Mouse (Mus musculus): ENCODE measurements at regions not wholly inside any gene's neighbourhood (a gene's known extent, or its start where the extent isn't known, plus 50 kb on each side); places are given as distances from the start of the nearest gene placed in this dataset.
"Not testable (repeated sequence)": the region's sequence is repeated elsewhere in the genome, so short reads cannot be mapped to it uniquely, and the experiment has no call there.

DNA sequence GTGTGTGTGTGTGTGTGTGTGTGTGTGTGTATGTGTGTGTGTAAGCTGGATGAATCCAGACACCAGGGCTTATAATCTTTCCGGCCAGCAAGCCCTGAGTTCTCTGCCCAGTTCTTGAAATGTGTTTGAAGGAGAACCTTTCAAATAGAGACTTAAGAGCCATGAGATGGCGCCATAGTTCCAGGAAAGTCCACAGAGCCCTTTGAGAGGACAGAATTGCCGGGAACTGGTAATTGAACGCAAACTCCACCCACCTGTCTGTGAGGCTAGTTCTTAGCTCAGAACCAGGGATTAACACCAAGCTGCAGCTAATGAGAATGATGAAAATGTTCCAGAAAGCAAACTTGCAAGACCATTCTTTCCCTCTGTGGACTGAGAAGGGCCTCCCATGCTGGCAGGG, 72.2 kb downstream of the Trim42 start:
- intact Hi-C loops (cut with DNase I; ENCODE audit: low total_unique reads), result no loop called here
- no peak for DNase-seq

DNA sequence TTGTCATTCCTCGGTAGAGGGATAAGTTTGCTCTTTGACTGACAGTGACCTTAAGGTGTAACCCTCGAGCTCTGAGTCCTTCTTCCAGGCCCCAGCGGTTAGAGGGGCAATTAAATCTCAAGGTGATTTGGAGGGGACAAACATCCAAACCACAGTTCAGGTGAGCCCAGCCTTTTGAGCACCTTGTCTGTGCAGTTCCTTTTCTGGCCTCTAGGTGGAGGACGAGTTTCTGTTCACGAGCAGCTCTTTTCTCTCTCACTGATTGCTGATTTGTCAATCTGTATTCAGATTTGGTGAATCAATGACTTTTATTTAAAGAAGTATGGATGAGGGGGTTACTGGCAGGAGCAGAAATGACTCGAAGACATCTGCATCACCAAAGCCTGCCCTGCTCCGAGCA, 74.0 kb downstream of the Trim42 start:
- intact Hi-C loops (cut with DNase I; ENCODE audit: low total_unique reads), result no loop called here
- no peak for DNase-seq

DNA sequence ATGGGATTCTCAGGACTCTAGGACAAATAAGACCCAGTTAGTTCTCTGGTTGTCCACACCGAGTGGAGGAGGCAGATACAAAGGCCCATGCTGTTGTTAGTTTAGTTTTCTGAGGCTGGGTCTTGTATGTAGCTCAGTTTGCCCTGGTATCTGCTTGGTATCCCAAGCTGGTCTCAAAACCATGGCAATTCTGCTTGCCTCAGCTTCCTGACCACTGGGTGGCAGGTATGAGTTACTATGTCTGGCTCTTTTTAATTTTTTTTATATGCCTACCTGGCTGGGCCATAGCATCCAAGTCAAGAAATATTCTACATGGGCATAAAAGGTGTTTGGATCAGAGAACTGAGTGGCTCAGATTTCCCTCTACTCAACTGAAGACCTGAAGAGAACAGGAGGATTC, 77.9 kb downstream of the Trim42 start:
- intact Hi-C loops (cut with DNase I; ENCODE audit: low total_unique reads), result no loop called here
- no peak for DNase-seq

DNA sequence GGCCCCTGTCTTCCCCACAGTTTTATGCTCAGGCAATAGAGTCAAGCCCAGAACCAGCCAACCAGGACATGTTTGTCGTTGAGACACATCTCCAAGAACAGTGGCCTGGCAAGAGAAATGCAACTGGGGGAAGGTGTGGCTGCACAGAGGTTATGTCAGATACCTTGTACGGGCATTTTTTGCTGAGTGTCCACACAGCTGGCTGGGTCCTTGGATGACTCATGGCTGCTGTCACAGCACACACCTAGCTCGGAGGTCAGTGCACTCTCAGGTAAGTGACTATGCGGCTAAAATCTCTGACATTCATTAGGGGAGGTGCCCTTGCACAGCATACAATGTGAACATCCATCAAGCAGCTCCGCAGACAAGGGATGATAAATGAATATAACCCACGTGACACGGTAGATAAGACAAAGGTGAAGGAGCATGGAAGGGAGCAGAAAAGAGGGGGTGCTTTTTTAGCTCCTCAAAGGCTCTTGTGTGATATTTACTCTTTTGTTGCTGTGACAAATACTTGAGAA, 85.4 kb downstream of the Trim42 start:
- intact Hi-C loops (cut with DNase I; ENCODE audit: low total_unique reads), result no loop called here

DNA sequence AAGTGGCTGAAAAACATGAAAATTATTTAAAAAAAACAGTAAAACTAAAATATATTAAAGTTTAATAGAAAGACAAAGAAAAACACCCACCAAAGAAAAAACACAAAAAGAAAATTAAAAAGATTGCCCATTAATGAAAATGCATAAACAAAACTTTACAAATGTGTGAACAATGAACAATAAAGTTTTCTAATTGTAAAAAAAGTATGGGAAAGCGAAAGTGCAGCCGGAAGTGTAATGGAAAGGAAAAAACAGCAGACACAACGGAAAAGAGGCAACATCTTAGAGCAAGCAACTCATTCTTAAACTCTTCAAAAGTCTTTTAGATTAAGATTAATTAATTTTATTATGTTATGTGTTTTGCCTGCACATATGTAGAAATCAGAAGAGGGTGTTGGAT, 87.7 kb downstream of the Trim42 start:
- intact Hi-C loops (cut with DNase I; ENCODE audit: low total_unique reads), result no loop called here
- no peak for DNase-seq

More for the DNA sequence above, 85.4 kb downstream of the Trim42 start:
- DNase-seq, result no peak

DNA sequence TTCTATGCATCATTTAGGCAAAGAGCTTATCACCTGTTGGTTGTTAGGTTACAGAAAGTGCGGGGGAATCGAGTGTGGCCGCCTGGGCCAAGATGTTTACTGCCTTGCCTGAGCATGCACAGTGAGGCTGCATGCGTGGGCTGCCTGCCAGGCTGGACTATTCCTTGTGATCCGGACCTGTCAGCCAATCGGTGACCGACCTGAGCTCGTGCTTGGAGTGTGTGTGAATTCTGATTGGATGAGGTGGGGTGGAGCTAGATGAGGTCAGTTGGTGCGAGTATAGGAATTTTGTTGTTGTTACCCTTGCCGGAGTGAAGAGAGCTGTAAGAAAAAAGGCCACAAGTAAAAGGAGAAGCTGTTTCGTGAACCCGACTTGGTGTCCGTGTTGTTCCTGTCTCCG, 94.3 kb downstream of the Trim42 start:
- DNase-seq, result peak; percentile 20
- intact Hi-C loops (cut with DNase I; ENCODE audit: low total_unique reads), result not testable (repeated sequence)

DNA sequence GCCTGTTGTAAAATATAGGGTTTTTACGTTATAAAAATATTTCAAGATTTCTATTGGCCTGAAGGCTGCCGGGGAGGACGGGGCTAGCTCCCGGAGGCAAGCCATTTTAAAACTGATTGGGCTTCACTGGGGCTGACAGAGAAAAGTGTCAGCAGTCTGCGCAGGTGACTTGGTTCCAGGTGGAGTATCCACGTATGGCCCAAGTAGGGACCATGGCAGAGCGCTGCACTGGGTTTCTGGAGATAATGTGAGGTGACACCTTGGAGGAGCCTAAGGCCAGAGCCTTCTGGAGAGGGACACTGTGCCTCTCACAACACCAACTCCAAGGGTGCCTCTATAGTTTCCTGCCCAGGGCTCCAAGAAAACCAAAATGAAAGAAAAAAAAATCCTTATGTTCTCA, 95.9 kb downstream of the Trim42 start:
- intact Hi-C loops (cut with DNase I; ENCODE audit: low total_unique reads), result no loop called here
- no peak for DNase-seq

DNA sequence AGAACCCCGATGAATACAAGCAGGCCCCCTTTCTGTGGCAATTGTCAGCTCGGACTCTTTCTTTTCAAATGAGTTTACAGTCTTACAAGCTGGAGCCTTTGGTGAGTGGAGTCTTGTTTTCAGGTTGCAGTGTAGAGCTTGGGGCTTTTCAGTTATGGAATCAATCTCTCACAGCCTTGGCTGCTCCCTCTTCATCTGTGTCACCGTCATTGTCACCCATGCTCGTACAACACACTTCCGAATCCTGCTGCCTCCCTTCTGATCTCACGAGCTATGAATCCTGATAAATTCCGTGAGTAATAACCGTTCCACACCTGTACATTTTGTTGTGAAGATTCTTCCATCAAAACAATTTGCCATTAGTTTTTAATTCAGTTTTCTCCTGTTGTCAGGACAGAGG, 97.7 kb downstream of the Trim42 start:
- DNase-seq, result no peak
- intact Hi-C loops (cut with DNase I; ENCODE audit: low total_unique reads), result no loop called here

DNA sequence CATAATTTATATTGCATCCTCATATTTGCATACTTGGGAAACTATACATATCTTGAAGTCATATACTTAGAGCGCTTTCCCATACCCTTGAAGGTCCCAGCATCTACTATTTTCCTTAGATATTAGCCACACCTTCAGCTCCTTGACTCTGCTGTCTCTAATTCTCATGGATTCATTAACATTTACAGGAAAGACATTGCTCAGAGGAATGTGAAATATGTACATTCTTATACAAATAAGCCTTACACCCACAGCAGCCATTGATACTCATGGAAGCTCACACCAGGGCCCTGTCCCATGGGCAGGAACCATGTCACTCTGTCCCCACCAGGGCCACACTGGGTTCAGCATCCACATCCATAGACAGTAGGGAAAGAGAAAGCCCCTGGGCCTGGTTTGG, 122.1 kb downstream of the Trim42 start:
- intact Hi-C loops (cut with DNase I; ENCODE audit: low total_unique reads), result no loop called here

DNA sequence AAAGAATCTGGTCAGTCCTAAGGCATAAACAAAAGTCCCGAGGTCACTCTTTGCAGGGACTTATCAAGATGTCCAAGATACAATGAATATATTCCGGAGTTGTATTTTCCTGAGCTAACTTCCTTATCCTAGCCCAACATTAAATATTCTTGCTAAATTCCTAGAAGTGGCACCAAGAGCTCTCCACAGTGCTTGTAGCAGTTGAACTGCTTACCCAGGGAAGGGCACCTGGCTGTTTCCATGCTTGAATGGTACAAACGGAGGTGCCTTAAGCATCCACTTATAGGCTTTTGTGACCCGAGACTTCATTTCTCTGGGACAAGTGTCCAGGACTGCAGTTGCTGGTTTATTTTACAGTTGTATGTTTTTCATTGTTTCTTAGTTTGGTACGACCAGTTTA, 115.1 kb upstream of the Slc25a36 start:
- no peak for DNase-seq
- intact Hi-C loops (cut with DNase I; ENCODE audit: low total_unique reads), result no loop called here

More for the DNA sequence above, 122.1 kb downstream of the Trim42 start:
- DNase-seq, result no peak

DNA sequence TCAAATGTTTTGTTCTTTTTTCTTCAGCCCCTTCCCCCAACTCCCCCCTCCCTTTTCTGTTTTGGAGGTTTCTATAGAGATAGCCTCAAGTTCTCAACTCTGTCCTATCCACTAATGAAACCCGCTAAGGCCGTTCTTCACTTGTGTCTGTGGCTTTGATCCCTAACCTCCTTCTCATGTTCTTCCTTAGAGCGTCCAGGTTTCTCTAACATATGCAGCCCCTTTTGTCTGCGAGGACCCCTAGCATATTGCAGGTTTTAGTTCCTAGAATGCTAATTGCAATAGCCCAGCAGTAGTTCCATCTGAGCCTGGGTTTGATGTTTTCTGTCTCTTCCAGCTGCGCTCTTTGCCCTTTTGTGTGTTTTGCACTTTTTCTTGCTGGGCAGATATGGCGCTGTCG, 113.6 kb upstream of the Slc25a36 start:
- DNase-seq, result no peak
- intact Hi-C loops (cut with DNase I; ENCODE audit: low total_unique reads), result no loop called here

DNA sequence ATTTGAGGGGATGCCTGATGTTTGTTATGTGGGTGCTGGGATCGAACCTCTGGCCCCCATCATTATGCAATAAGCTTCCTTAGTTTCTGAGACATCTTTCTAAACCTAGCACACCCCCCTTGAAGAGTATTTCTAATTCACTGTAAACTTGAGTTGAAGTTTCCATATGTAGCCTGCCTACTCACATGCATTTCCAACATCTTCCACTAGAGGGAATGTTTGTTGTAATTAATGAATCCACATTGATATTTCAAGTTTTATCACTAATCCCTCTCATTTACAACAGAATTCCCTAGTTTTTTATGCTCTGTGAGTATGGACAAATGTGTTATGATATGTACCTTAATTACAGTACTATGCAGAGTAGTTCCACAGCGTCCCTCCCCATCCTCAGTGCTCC, 103.8 kb upstream of the Slc25a36 start:
- no peak for DNase-seq
- intact Hi-C loops (cut with DNase I; ENCODE audit: low total_unique reads), result no loop called here

DNA sequence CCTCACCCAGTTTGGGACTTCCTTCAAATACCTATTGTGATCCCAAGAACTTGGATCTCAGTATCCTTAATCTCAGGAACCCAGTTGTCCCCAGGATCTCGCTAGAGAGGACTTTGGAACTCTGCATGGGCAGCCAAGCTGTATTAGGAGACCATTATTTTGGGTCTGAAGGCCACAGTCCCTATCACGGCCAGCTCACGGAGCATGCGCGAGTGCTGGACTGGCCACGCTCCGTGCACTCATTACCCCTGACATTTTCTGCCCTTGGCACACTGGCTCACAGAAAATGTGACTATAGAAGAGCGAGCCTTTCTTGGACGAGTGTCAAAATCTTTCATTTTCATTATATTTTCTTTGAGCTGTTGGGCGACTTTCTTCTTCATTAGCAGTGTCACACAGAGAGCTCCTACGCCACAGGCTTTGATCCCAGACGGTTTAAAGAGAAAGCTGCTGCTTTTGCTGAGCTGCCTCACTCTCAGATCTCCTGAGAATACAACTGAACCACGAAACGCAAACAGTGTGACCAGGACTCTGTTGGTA, 79.4 kb upstream of the Slc25a36 start:
- intact Hi-C loops (cut with DNase I; ENCODE audit: low total_unique reads), result no loop called here
- no peak for DNase-seq

DNA sequence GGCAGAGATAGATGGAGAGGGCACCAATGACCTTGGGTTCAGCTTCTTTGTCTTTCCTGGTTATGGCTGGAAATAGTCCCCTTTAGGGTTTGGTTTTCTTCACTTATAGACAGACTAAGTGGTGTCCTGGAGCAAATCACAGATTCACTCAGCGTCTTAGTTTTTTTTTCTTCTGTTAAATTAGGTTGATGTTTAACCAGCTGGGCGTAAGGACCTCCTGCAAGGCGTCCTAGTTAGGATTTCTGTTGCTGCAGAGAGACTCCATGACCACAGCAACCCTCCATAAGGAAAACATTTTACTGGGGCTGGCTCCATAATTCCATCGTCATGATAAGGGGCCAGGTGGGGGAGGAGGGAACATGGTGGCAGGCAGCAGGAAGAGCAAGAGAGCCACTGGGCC, 78.7 kb upstream of the Slc25a36 start:
- DNase-seq, result no peak
- intact Hi-C loops (cut with DNase I; ENCODE audit: low total_unique reads), result no loop called here

DNA sequence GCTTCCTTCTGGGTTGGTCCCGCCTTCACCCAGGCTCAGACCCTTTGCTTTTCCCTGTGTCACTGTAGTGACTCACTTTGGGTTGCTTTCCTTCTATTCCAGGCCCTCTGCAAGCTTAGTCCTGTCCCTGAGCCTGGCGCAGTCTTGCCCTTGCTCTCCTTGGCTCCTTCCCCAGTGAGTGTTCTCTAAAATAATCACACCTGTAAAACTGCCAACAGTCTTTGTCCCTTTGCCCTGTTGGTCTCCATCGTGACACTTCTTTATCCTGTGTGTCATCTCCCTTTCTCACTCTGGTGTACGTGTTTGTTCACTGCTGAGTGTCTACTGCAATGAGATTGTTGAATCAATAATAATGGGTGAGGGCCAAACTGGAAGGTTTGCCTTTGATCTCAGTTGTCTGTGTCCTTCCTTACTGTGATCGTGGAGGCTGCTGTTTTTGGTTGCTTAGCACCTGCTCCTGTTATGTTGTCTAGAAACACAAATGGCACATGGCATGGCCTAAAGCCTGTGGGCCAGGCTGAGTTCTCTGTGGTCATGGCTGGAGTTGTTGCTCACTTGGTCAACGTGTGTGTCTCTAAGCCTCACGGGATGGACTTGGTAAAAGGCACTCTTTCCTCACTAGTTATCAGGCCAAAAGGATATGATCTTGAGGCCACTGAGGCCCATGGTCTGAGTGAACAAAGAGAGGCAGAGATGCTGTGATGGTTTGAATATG, 77.8 kb upstream of the Slc25a36 start:
- intact Hi-C loops (cut with DNase I; ENCODE audit: low total_unique reads), result no loop called here
- DNase-seq, result no peak

DNA sequence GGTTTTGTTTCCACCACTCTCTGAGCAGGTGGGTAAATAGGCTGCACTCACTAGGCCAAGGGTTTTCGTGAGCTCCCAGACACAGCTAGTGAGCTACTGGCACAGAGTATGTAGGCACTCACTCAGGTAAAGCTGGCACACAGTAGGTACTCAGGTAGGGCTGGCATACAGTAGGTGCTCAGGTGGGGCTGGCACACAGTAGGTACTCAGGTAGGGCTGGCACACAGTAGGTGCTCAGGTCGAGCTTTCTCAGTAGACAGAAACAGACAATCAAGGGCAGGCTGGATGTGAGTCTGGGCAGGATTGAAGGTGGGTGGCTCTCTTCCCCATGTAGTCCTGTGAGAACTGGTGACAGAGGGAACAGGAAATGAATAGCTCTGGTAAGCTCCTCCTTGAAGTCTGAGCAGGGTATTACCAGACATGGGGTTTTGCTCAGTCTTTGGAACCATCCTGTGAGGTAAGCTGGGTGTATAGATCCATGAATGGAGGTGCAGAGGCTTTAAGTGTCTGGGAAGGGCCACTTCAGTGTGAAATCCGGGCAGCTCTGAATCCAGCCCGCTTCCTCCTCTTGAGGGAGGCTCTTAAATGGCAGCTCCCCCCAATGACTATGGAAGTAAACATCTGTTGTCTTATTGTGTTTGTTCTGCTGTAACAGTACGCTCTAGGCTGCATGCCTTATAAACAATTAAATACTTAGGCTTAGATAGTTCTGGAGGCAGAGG, 62.4 kb upstream of the Slc25a36 start:
- DNase-seq, result no peak
- intact Hi-C loops (cut with DNase I; ENCODE audit: low total_unique reads), result no loop called here

DNA sequence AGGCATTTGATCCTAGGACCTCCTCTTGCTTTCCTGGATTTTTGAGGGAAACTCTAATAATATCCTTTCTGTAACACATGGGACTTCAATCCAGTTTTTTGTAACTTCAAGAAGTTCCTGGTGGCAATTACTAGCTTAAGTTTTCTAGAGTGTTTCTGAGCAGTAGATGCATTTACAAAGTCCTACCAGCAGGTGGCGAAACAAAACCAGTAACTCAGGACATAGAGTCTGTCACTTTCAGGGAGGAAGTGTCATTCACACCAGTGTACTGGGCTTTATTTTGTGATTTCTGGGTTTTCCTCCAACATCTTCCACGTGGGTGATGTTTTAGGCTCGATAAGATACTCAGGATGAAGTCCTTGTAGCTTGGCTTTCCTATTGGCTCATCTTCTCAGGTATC, 61.1 kb upstream of the Slc25a36 start:
- intact Hi-C loops (cut with DNase I; ENCODE audit: low total_unique reads), result no loop called here
- DNase-seq, result no peak

DNA sequence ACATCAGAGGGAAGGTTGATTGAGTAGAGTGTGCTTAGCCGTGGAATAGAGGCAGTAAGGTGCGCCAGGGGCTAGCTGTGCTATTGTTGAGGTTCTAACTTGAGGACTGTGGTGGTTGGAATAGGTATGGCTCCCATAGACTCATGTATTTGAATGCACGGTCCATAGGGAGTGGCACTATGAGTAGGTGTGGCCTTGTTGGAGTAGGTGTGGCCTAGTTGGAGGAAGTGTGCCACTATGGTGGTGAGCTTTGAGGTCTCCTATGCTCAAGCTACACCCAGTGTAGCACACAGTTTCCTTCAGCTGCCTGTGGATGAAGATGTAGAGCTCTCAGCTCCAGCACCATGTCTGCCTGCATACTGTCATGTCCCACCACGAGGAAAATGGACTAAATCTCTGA, 60.5 kb upstream of the Slc25a36 start:
- intact Hi-C loops (cut with DNase I; ENCODE audit: low total_unique reads), result no loop called here

DNA sequence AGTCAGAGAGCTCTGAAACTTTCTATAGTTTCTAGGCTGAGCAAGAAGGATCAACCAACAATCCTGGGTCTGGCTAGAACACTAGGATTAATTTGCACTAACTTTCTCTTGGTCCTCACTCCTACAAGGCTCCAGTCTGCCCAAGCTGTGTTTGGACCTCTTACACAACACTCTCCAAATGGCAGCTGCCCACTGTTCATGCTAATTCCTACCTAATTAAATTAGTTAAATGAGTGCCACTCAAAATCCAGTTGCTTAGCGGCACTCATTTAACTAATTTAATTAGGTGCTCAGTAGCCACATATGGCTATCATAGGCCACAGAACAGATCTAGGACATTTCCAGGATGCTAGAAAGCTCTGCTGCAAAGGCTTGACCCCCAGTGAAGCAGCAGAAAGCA, 59.9 kb upstream of the Slc25a36 start:
- DNase-seq, result no peak
- intact Hi-C loops (cut with DNase I; ENCODE audit: low total_unique reads), result no loop called here

More for the DNA sequence above, 60.5 kb upstream of the Slc25a36 start:
- DNase-seq, result no peak

DNA sequence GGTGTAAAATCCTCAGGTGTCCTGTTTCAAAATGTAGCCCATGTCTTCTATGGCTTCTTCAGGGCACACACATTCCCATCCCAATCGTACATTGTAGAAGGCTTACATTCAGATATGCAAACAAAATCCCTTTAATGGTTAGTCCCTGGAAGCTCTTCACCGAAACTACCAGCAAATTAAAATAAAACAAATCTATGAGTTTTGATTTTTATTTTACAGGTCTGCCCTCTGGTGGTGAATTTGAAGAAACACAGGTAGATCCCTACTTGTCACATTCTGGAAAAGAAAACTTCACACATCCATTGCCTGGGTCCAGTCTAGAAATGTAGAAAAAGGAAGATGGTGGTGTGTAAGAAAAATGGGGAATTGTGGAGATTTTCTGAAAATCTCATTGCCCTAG, 51.5 kb upstream of the Slc25a36 start:
- no peak for DNase-seq
- intact Hi-C loops (cut with DNase I; ENCODE audit: low total_unique reads), result loop anchor here (5.0 to 10.0 kb wide), 2 partner anchors 80 to 248 kb away; no protein-coding TSS in a partner anchor
